In the genomic region with DNA sequence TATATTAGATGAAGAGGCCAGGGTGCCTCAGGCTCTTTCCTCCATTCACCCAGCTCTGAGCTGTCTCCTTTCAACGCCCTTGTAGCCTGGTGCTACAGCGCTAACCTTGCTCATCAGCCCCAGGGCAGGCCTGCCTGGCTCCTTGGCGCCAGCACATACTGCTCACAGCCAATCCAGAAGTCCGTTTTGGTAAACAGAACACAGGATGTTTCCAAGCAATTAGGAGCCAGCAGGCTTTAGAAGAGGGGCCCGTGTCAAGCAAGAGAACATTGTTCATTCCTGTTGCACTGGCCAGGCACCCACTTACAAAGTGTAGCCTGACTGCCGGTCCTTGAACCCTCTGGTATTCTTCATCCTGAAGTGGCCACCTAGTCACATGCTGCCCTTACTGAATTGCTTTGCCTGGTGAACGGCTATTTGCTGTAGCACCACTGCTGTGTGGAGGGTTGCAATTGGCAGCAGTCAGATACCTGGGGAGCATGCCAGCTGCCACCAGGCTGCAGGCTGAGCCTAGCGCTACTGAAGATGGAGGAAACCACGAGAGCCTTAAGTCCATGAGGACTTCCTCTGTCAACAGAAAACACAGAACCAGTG, we compare ENCODE assay signal across 9 mouse cellular contexts. TPM values are rescaled to one million over a fixed set of nuclear protein-coding genes. Genes with fewer than 3 reads are reported as not detected.
DNase-seq lines count a peak whose midpoint lies in the region; ATAC-seq lines count a peak whose summit lies in the region.
"Had no signal": no experiment of that assay in that cellular context is flagged by ENCODE, and none has a peak within 500 bp of the region (broad histone marks: within the 10 kb centered on the region; RNA-seq: fewer than 3 reads in every experiment).

No protein-coding gene starts in this region.

- peak overlapping the region; percentile 70 for H3K27ac ChIP-seq in heart, embryonic 11.5 days (ENCODE audit: low read depth, low read length)
- H3K27ac ChIP-seq: liver, embryonic 15.5 days had no signal

- H3K4me3 ChIP-seq in heart, embryonic 11.5 days (ENCODE audit: low read depth, low read length): no peak overlapping the region
- H3K4me3 ChIP-seq: liver, embryonic 15.5 days had no signal

- no peak overlapping the region for H3K9ac ChIP-seq in heart, embryonic 11.5 days (ENCODE audit: low read depth, low read length)
- H3K9ac ChIP-seq: liver, embryonic 15.5 days had no signal

- 30% methylated on average over 9 of the region's 9 CpGs for WGBS in heart, embryonic 11.5 days (ENCODE audit: insufficient replicate concordance)

- peaks cover 11% of the 10 kb centered on the region for H3K36me3 ChIP-seq in heart, embryonic 11.5 days (ENCODE audit: control insufficient read depth, insufficient read depth, low read length)

- H3K4me1 ChIP-seq in heart, embryonic 11.5 days (ENCODE audit: control insufficient read depth, insufficient read depth, low read length): peaks cover 21% of the 10 kb centered on the region

- peak; percentile 36 for ATAC-seq in heart, embryonic 11.5 days (replicated peaks; ENCODE audit: insufficient number of reproducible peaks, low FRiP score, low TSS enrichment)

- no peak overlapping the region for H3K4me2 ChIP-seq in heart, embryonic 11.5 days
- H3K4me2 ChIP-seq: liver, embryonic 15.5 days had no signal

- H3K9me3 ChIP-seq in heart, embryonic 11.5 days (replicated peaks; ENCODE audit: control insufficient read depth, low read length): no peaks in the 10 kb centered on the region
- H3K9me3 ChIP-seq: liver, embryonic 15.5 days had no signal

- no peaks in the 10 kb centered on the region for H3K27me3 ChIP-seq in heart, embryonic 11.5 days (ENCODE audit: control insufficient read depth, insufficient read depth, low read length)
- H3K27me3 ChIP-seq: liver, embryonic 15.5 days had no signal

- DNase-seq in thymus, postnatal 4 days: peak; percentile 13
- no peak for DNase-seq in thymus, postnatal 25 days
- peak; percentile 24 for DNase-seq in embryo, embryonic 10 days (ENCODE audit: low spot score)
- peak; percentile 52 to 56 for DNase-seq in layer of hippocampus, postnatal 36 days
- DNase-seq in lung, postnatal 4 days: peak; percentile 56 to 83
- no peak for DNase-seq in spleen, postnatal 36 days (ENCODE audit: low spot score in 2 of 2)
- no peak for DNase-seq in c-Kit-positive CD71-positive TER-119-positive erythroid progenitor cells, embryonic 14.5 days (ENCODE audit: low spot score)

RNA-seq across cellular contexts. Expression of a gene that starts 35.9 kb away (rescaled TPM):
- 462 and 465 TPM in 2 replicates for polyA plus RNA-seq in heart, embryonic 11.5 days (2014; fragmentation: Nextera tagmentation; extraction: Ambion mirVana)
- total RNA-seq in layer of hippocampus, postnatal 36 days (2021): 100 to 1,000 TPM; 258 to 259 TPM

RNA-seq across cellular contexts. Expression of a gene that starts 47.1 kb away (rescaled TPM):
- not detected in 2 replicates for polyA plus RNA-seq in heart, embryonic 11.5 days (2014; fragmentation: Nextera tagmentation; extraction: Ambion mirVana)
- not detected for total RNA-seq in layer of hippocampus, postnatal 36 days (2021)
- polyA plus RNA-seq: liver, embryonic 15.5 days had no signal

RNA-seq across cellular contexts. Expression of a gene that starts 58.1 kb away (rescaled TPM):
- polyA plus RNA-seq in heart, embryonic 11.5 days (2014; fragmentation: Nextera tagmentation; extraction: Ambion mirVana): not detected in 2 replicates
- not detected for total RNA-seq in layer of hippocampus, postnatal 36 days (2021)
- polyA plus RNA-seq: liver, embryonic 15.5 days had no signal

Comparison
In these comparisons a context has a peak if more than half of its experiments do, and no peak if none do; other contexts are left out.
1. DNase-seq: peak in thymus, postnatal 4 days (single experiment), embryo, embryonic 10 days (single experiment), layer of hippocampus, postnatal 36 days (2 of 2) and lung, postnatal 4 days (2 of 2); none in thymus, postnatal 25 days (single experiment), spleen, postnatal 36 days (0 of 2) and c-Kit-positive CD71-positive TER-119-positive erythroid progenitor cells, embryonic 14.5 days (single experiment).